14 mouse cellular contexts compared by ENCODE assay signal in genomic region chr7:34342040-34342793, GRCm38 (mm10). TPM values are rescaled to one million over a fixed set of nuclear protein-coding genes. Genes with fewer than 3 reads are reported as not detected.
DNase-seq lines count a peak whose midpoint lies in the region; ATAC-seq and TF ChIP-seq lines count a peak whose summit lies in the region.
"Had no signal": no experiment of that assay in that cellular context is flagged by ENCODE, and none has a peak within 500 bp of the region (broad histone marks: within the 10 kb centered on the region; RNA-seq: fewer than 3 reads in every experiment).

No protein-coding gene starts in this region.

- H3K4me2 ChIP-seq in midbrain, embryonic 16.5 days (ENCODE audit: low read length) = no peak overlapping the region
- H3K4me2 ChIP-seq: forebrain, embryonic 13.5 days; liver, embryonic 12.5 days; neural tube, embryonic 12.5 days had no signal

- H3K4me1 ChIP-seq in midbrain, embryonic 16.5 days (ENCODE audit: control insufficient read depth, insufficient read depth, low read length) = no peaks in the 10 kb centered on the region
- H3K4me1 ChIP-seq: forebrain, embryonic 13.5 days; neural tube, embryonic 12.5 days had no signal

- TF ChIP-seq CTCF in left cerebral cortex, adult 2 months (IDR thresholded peaks at IDR 0.05) = no peak

- intact Hi-C loops in left cerebral cortex, adult 2 months (cut with DNase I) = no loop called here
- intact Hi-C loops in left cerebral cortex, postnatal 4 days (cut with DNase I) = no loop called here
- intact Hi-C loops in left cerebral cortex, postnatal 36 days (cut with DNase I) = no loop called here

- no peak overlapping the region for H3K9ac ChIP-seq in midbrain, embryonic 16.5 days (ENCODE audit: low read depth, low read length)
- H3K9ac ChIP-seq: forebrain, embryonic 13.5 days; liver, embryonic 12.5 days; neural tube, embryonic 12.5 days had no signal

- no peak overlapping the region for H3K4me3 ChIP-seq in left cerebral cortex, adult 2 months
- no peak overlapping the region for H3K4me3 ChIP-seq in midbrain, embryonic 16.5 days (ENCODE audit: low read depth, low read length)
- H3K4me3 ChIP-seq: forebrain, embryonic 13.5 days; heart, embryonic 10.5 days; liver, embryonic 12.5 days; neural tube, embryonic 12.5 days had no signal

- peak; percentile 28 to 54 for DNase-seq in left cerebral cortex, adult 2 months (ENCODE audit: extremely low spot score in 1 of 2, low spot score in 2 of 2)
- DNase-seq in left cerebral cortex, postnatal 4 days = no peak
- DNase-seq in Muller cell, postnatal 12 days (ENCODE audit: inconsistent ontology term) = peak; percentile 76
- DNase-seq in adrenal gland, postnatal 10 days = peak; percentile 49
- peak; percentile 42 to 53 for DNase-seq in left cerebral cortex, postnatal 36 days (ENCODE audit: low spot score in 2 of 2)
- no peak for DNase-seq in thymus, adult 18-20 months
- DNase-seq: kidney, postnatal 25 days; thymus, postnatal 36 days had no signal

- no peak overlapping the region for H3K27ac ChIP-seq in left cerebral cortex, adult 2 months
- no peak overlapping the region for H3K27ac ChIP-seq in midbrain, embryonic 16.5 days (ENCODE audit: low read length)
- H3K27ac ChIP-seq: forebrain, embryonic 13.5 days; liver, embryonic 12.5 days; neural tube, embryonic 12.5 days had no signal

- 92% methylated on average over 10 of the region's 10 CpGs for WGBS in midbrain, embryonic 16.5 days

- peaks cover 11% of the 10 kb centered on the region for H3K36me3 ChIP-seq in midbrain, embryonic 16.5 days (ENCODE audit: control insufficient read depth, insufficient read depth, low read length)

- no peak for ATAC-seq in midbrain, embryonic 16.5 days
- no peak for ATAC-seq in megakaryocyte progenitor cell, adult 5-6 weeks (replicated peaks; ENCODE audit: poor library complexity)
- ATAC-seq: forebrain, embryonic 13.5 days; liver, embryonic 12.5 days had no signal

- H3K9me3 ChIP-seq in midbrain, embryonic 16.5 days (replicated peaks; ENCODE audit: control insufficient read depth, low read length, poor library complexity, severe bottlenecking) = no peaks in the 10 kb centered on the region
- H3K9me3 ChIP-seq: forebrain, embryonic 13.5 days; heart, embryonic 10.5 days; liver, embryonic 12.5 days; neural tube, embryonic 12.5 days had no signal

- no peaks in the 10 kb centered on the region for H3K27me3 ChIP-seq in midbrain, embryonic 16.5 days (ENCODE audit: control insufficient read depth, insufficient read depth, low read depth, low read length)
- H3K27me3 ChIP-seq: forebrain, embryonic 13.5 days; liver, embryonic 12.5 days; neural tube, embryonic 12.5 days had no signal

RNA-seq across cellular contexts. Expression of gene 4931406P16Rik, which starts 28.9 kb away (rescaled TPM):
- total RNA-seq in left cerebral cortex, adult 2 months (2021) = 10 to 100 TPM; 40.7 to 42.8 TPM
- total RNA-seq in left cerebral cortex, postnatal 4 days (2021) = 10 to 100 TPM; 50.3 to 64.9 TPM
- 100 to 1,000 TPM in 1 of 2 experiments, 10 to 100 TPM in 1; 89.4 to 114 TPM for total RNA-seq in adrenal gland, postnatal 10 days (2021)
- total RNA-seq in left cerebral cortex, postnatal 36 days (2021) = 10 to 100 TPM; 38.6 to 49.4 TPM
- polyA plus RNA-seq in midbrain, embryonic 16.5 days (2015; fragmentation: Nextera tagmentation; extraction: Ambion mirVana) = 34.0 and 37.8 TPM in 2 replicates
- total RNA-seq in megakaryocyte progenitor cell, adult 5-6 weeks (2015) = 16.4 and 18.7 TPM in 2 replicates
- total RNA-seq in megakaryocyte progenitor cell, adult 5-6 weeks (2017) = 12.0 and 12.2 TPM in 2 replicates

RNA-seq across cellular contexts. Expression of gene Lsm14a, which starts 50.9 kb away (rescaled TPM):
- total RNA-seq in left cerebral cortex, adult 2 months (2021) = 10 to 100 TPM; 78.4 to 92.0 TPM
- total RNA-seq in left cerebral cortex, postnatal 4 days (2021) = 10 to 100 TPM; 65.5 to 81.3 TPM
- 100 to 1,000 TPM; 108 to 110 TPM for total RNA-seq in adrenal gland, postnatal 10 days (2021)
- 10 to 100 TPM; 80.9 to 83.4 TPM for total RNA-seq in left cerebral cortex, postnatal 36 days (2021)
- 55.1 and 64.5 TPM in 2 replicates for polyA plus RNA-seq in midbrain, embryonic 16.5 days (2015; fragmentation: Nextera tagmentation; extraction: Ambion mirVana)
- total RNA-seq in megakaryocyte progenitor cell, adult 5-6 weeks (2015) = 104 and 106 TPM in 2 replicates
- total RNA-seq in megakaryocyte progenitor cell, adult 5-6 weeks (2017) = 51.3 and 61.7 TPM in 2 replicates

Comparison
In these comparisons a context has a peak if more than half of its experiments do, and no peak if none do; other contexts are left out.
1. DNase-seq: peak in left cerebral cortex, adult 2 months (2 of 2), Muller cell, postnatal 12 days (single experiment), adrenal gland, postnatal 10 days (single experiment) and left cerebral cortex, postnatal 36 days (2 of 2); none in left cerebral cortex, postnatal 4 days (single experiment) and thymus, adult 18-20 months (0 of 2).